Mouse (Mus musculus): Measurements from ENCODE around the gene Fam214a. TPM values are rescaled to one million over a fixed set of nuclear protein-coding genes. Genes with fewer than 3 reads are reported as not detected.

The Fam214a gene
- polyA plus RNA-seq, 1 experiment from 2014 or later = 6.4 TPM

GRCm38 (mm10) chr9:75072361-75072760 lies 119.7 kb downstream of the Fam214a start:
- WGBS (ENCODE audit: insufficient replicate concordance) = 43% methylated on average over 3 of the region's 3 CpGs
- Histone ChIP-seq H3K4me1 (ENCODE audit: insufficient read depth) (peaks cover 10% of the 10 kb centered on the region), H3K9ac (replicated peaks) (no peak overlapping the region), H3K9me3 (ENCODE audit: low read length) (no peaks in the 10 kb centered on the region), H3K4me3 (ENCODE audit: low read depth, low read length) (peak overlapping the region; percentile 53), H3K27ac (ENCODE audit: low read depth) (0 out of 2 replicates have a peak overlapping the region, but pooled peaks have one; percentile 29), H3K4me2 (ENCODE audit: low read depth, low read length) (peak overlapping the region; percentile 82), H3K27me3 (ENCODE audit: insufficient read depth, low read length) (peaks cover 18% of the 10 kb centered on the region), H3K36me3 (replicated peaks; ENCODE audit: insufficient read depth, low read length) (no peaks in the 10 kb centered on the region)
- no peak for TF ChIP-seq CTCF (IDR thresholded peaks at IDR 0.05; ENCODE audit: low read depth)
- DNase-seq = no peak
- ATAC-seq = no peak

GRCm38 (mm10) chr9:75077191-75077590 lies 124.5 kb downstream of the Fam214a start:
- Histone ChIP-seq H3K27ac (ENCODE audit: low read depth) (no peak overlapping the region), H3K4me2 (ENCODE audit: low read depth, low read length) (no peak overlapping the region), H3K4me3 (ENCODE audit: low read depth, low read length) (no peak overlapping the region), H3K36me3 (replicated peaks; ENCODE audit: insufficient read depth, low read length) (no peaks in the 10 kb centered on the region), H3K9me3 (ENCODE audit: low read length) (no peaks in the 10 kb centered on the region), H3K9ac (replicated peaks) (no peak overlapping the region), H3K27me3 (ENCODE audit: insufficient read depth, low read length) (no peaks in the 10 kb centered on the region; the same call in none of the 2 replicates), H3K4me1 (ENCODE audit: insufficient read depth) (no peaks in the 10 kb centered on the region)
- no peak for DNase-seq
- TF ChIP-seq EP300 (IDR thresholded peaks at IDR 0.05; ENCODE audit: low read depth) = no peak
- TF ChIP-seq CTCF (IDR thresholded peaks at IDR 0.05; ENCODE audit: low read depth) = no peak
- ATAC-seq = no peak

Other genes starting within 250 kb of the Fam214a start
- 7.5 and 9.1 TPM in 2 replicates for gene Onecut1, start 91.0 kb upstream of the Fam214a start, polyA plus RNA-seq (2015; fragmentation: Nextera tagmentation; extraction: Ambion mirVana)
- gene Arpp19, start 84.7 kb downstream of the Fam214a start, polyA plus RNA-seq (2015; fragmentation: Nextera tagmentation; extraction: Ambion mirVana) = 187 and 189 TPM in 2 replicates
- gene Myo5a, start 118.1 kb downstream of the Fam214a start, polyA plus RNA-seq (2015; fragmentation: Nextera tagmentation; extraction: Ambion mirVana) = 1.2 and 1.3 TPM in 2 replicates